Mouse (Mus musculus) testis, adult 2 months (tissue): ENCODE measurements around the gene Dusp27.

Experiments used
- CTCF ChIP-seq: fragments of 200-500 bp; IDR thresholded peaks from 2 replicates; pipeline ENCODE4 v1.5.1; 2012; ENCODE audit warnings: low read depth, mild to moderate bottlenecking, inconsistent platforms, low read length, moderate library complexity; ENCODE audit not compliant: control insufficient read depth, insufficient read depth, insufficient replicate concordance
- POLR2A ChIP-seq: fragments of 200-500 bp; IDR thresholded peaks from 2 replicates; pipeline ENCODE4 v1.6.1; 2012; ENCODE audit warnings: low read depth, mild to moderate bottlenecking, inconsistent platforms, low read length, moderate library complexity; ENCODE audit not compliant: control insufficient read depth

DNA sequence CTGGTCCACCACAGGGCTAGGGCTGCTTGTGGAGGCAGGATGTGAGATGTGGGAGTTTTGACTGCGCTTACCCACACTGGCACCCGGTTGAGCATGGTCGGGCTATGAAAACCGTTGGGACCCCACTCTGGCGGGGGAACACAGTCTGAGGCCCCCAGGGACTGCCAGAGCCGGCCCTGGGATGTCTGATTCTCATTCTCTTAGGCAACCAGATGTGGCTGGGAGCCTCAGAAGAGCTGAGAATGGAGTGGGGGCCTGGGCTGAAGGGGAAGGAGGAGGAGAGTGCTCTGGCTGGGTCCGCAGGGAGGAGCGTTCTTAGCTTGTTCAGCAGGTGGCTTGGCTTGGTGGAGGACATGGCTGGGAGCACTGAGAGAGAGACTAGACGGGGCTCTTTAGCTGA is 45.9 kb upstream of the Dusp27 start:
- TF ChIP-seq CTCF (no peak), POLR2A (no peak)
